Mouse (Mus musculus) heart, embryonic 11.5 days (tissue): ENCODE measurements around the gene Nlgn2. TPM values are rescaled to one million over a fixed set of nuclear protein-coding genes. Genes with fewer than 3 reads are reported as not detected.

Source experiments
- ATAC-seq: fragments of 200-750 bp; cut with Nextera tagmentation; replicated peaks from 2 replicates; pipeline ENCODE4 v1.8.0; 2017; ENCODE audit warnings: moderate library complexity; ENCODE audit not compliant: insufficient number of reproducible peaks, low FRiP score, low TSS enrichment
- H3K27ac ChIP-seq: fragments of 300-500 bp; sonication (generic); 2 replicates; pipeline ENCODE4 v1.5.1; 2014; ENCODE audit warnings: mild to moderate bottlenecking, low read depth, low read length
- H3K27me3 ChIP-seq: fragments of 300-500 bp; sonication (generic); 2 replicates; pipeline ENCODE4 v1.6.1; 2014; ENCODE audit warnings: mild to moderate bottlenecking, low read length, mixed read lengths; ENCODE audit not compliant: control insufficient read depth, insufficient read depth
- H3K36me3 ChIP-seq: fragments of 300-500 bp; sonication (generic); 2 replicates; pipeline ENCODE4 v1.6.1; 2014; ENCODE audit warnings: mild to moderate bottlenecking, low read length, moderate library complexity, mixed read lengths; ENCODE audit not compliant: control insufficient read depth, insufficient read depth
- H3K4me1 ChIP-seq: fragments of 300-500 bp; sonication (generic); 2 replicates; pipeline ENCODE4 v1.6.1; 2014; ENCODE audit warnings: low read length; ENCODE audit not compliant: control insufficient read depth, insufficient read depth
- H3K4me2 ChIP-seq: fragments of 300-500 bp; sonication (generic); 2 replicates; pipeline ENCODE4 v1.6.1; 2014; ENCODE audit warnings: mild to moderate bottlenecking, moderate library complexity
- H3K4me3 ChIP-seq: fragments of 300-500 bp; sonication (generic); 2 replicates; pipeline ENCODE4 v1.5.1; 2014; ENCODE audit warnings: low read depth, low read length
- H3K9ac ChIP-seq: fragments of 300-500 bp; sonication (generic); 2 replicates; pipeline ENCODE4 v1.6.1; 2014; ENCODE audit warnings: mild to moderate bottlenecking, low read depth, low read length, moderate library complexity
- H3K9me3 ChIP-seq: fragments of 300-500 bp; sonication (generic); replicated peaks from 2 replicates; pipeline ENCODE4 v1.6.1; 2016; ENCODE audit warnings: low read length; ENCODE audit not compliant: control insufficient read depth
- WGBS: fragments of 180-500 bp; shearing (Covaris S2); extraction: QIAGEN DNeasy Blood & Tissue Kit; methylation state at CpG from one replicate; pipeline ENCODE4 v1.1.7; 2014; ENCODE audit not compliant: insufficient replicate concordance; 5-methylcytosine and 5-hydroxymethylcytosine counted together
- polyA plus RNA-seq: library from polyadenylated mRNA; unstranded; fragments of >200 nt; fragmentation: Nextera tagmentation; extraction: Ambion mirVana; gene quantifications from 2 replicates; pipeline ENCODE4 v1.2.1, GENCODE M21; 2014

Gene Nlgn2
- polyA plus RNA-seq = 3.1 and 3.3 TPM in 2 replicates

GRCm38 (mm10) chr11:69837604-69837951 lies at the start of gene Nlgn2:
Nlgn2 (minus strand) TSS chr11:69837784.
- WGBS = 0% methylated on average over 26 of the region's 32 CpGs
- Histone ChIP-seq H3K4me1 (peaks cover 33% of the 10 kb centered on the region), H3K4me3 (peak within 1 kb of the TSS; percentile 70), H3K27ac (peak within 1 kb of the TSS; percentile 85), H3K9me3 (no peaks in the 10 kb centered on the region), H3K9ac (peak within 1 kb of the TSS; percentile 85), H3K27me3 (peaks cover 45% of the 10 kb centered on the region), H3K36me3 (no peaks in the 10 kb centered on the region), H3K4me2 (peak within 1 kb of the TSS; percentile 91)
- ATAC-seq = peak; percentile 65

GRCm38 (mm10) chr11:69886907-69887635 lies 49.5 kb upstream of the Nlgn2 start:
- Histone ChIP-seq H3K4me1 (peaks cover 38% of the 10 kb centered on the region), H3K36me3 (no peaks in the 10 kb centered on the region), H3K27ac (peak overlapping the region; percentile 88), H3K4me3 (no peak overlapping the region), H3K27me3 (no peaks in the 10 kb centered on the region), H3K9me3 (no peaks in the 10 kb centered on the region), H3K9ac (0 out of 2 replicates have a peak overlapping the region, but pooled peaks have one; percentile 22), H3K4me2 (peak overlapping the region; percentile 40)
- WGBS = 45% methylated on average over 8 of the region's 8 CpGs
- ATAC-seq = peak; percentile 73; the same call in 1 of the 2 replicates

- no peaks in the 10 kb centered on the region for H3K27me3 ChIP-seq
- H3K4me1 ChIP-seq = peaks cover 30% of the 10 kb centered on the region
- peak overlapping the region; percentile 40; the same call in 1 of the 2 replicates for H3K9ac ChIP-seq
- peak overlapping the region; percentile 27; the same call in 1 of the 2 replicates for H3K4me2 ChIP-seq
- no peaks in the 10 kb centered on the region for H3K36me3 ChIP-seq
- no peaks in the 10 kb centered on the region for H3K9me3 ChIP-seq
- peak overlapping the region; percentile 35; the same call in 1 of the 2 replicates for H3K27ac ChIP-seq
- H3K4me3 ChIP-seq = no peak overlapping the region
- WGBS = 77% methylated on average over 8 of the region's 8 CpGs
- no peak for ATAC-seq
These were observed 47.1 kb upstream of the Nlgn2 start for GRCm38 (mm10) chr11:69884663-69885062.

GRCm38 (mm10) chr11:69884240-69884639 lies 46.7 kb upstream of the Nlgn2 start:
- peak overlapping the region; percentile 27; the same call in 1 of the 2 replicates for H3K4me2 ChIP-seq
- no peak for ATAC-seq
- H3K27ac ChIP-seq = peak overlapping the region; percentile 35; the same call in 1 of the 2 replicates
- no peak overlapping the region for H3K4me3 ChIP-seq
- H3K9me3 ChIP-seq = no peaks in the 10 kb centered on the region
- 0 out of 2 replicates have a peak overlapping the region, but pooled peaks have one; percentile 40 for H3K9ac ChIP-seq
- WGBS = 60% methylated on average over 9 of the region's 9 CpGs
- peaks cover 32% of the 10 kb centered on the region for H3K4me1 ChIP-seq
- no peaks in the 10 kb centered on the region for H3K27me3 ChIP-seq
- no peaks in the 10 kb centered on the region for H3K36me3 ChIP-seq

GRCm38 (mm10) chr11:69883527-69884151 lies 46.1 kb upstream of the Nlgn2 start:
- no peaks in the 10 kb centered on the region for H3K36me3 ChIP-seq
- no peak overlapping the region for H3K9ac ChIP-seq
- no peaks in the 10 kb centered on the region for H3K27me3 ChIP-seq
- WGBS = 84% methylated on average over 8 of the region's 8 CpGs
- H3K4me2 ChIP-seq = peak overlapping the region; percentile 27; the same call in 1 of the 2 replicates
- ATAC-seq = no peak
- no peaks in the 10 kb centered on the region for H3K9me3 ChIP-seq
- no peak overlapping the region for H3K4me3 ChIP-seq
- H3K27ac ChIP-seq = no peak overlapping the region
- peaks cover 36% of the 10 kb centered on the region for H3K4me1 ChIP-seq

- no peaks in the 10 kb centered on the region for H3K9me3 ChIP-seq
- no peaks in the 10 kb centered on the region for H3K36me3 ChIP-seq
- H3K9ac ChIP-seq = no peak overlapping the region
- 59% methylated on average over 4 of the region's 4 CpGs for WGBS
- no peak overlapping the region for H3K4me3 ChIP-seq
- H3K4me2 ChIP-seq = no peak overlapping the region; the same call in 1 of the 2 replicates
- H3K27ac ChIP-seq = no peak overlapping the region
- H3K4me1 ChIP-seq = peaks cover 36% of the 10 kb centered on the region
- no peak for ATAC-seq
- no peaks in the 10 kb centered on the region for H3K27me3 ChIP-seq
These were observed 45.5 kb upstream of the Nlgn2 start for GRCm38 (mm10) chr11:69883066-69883465.

- no peaks in the 10 kb centered on the region for H3K9me3 ChIP-seq
- peaks cover 33% of the 10 kb centered on the region for H3K4me1 ChIP-seq
- WGBS = 61% methylated on average over 21 of the region's 21 CpGs
These were observed 44.4 kb upstream of the Nlgn2 start for GRCm38 (mm10) chr11:69881787-69882670.

More at GRCm38 (mm10) chr11:69881787-69882670, 44.4 kb upstream of the Nlgn2 start:
- Histone ChIP-seq H3K4me2 (peak overlapping the region; percentile 79), H3K36me3 (no peaks in the 10 kb centered on the region), H3K4me3 (peak overlapping the region; percentile 63), H3K27ac (peak overlapping the region; percentile 90), H3K9ac (peak overlapping the region; percentile 82), H3K27me3 (no peaks in the 10 kb centered on the region)
- ATAC-seq = no peak
